Mouse (Mus musculus): ENCODE data around the gene Ocm. TPM values are rescaled to one million over a fixed set of nuclear protein-coding genes. Genes with fewer than 3 reads are reported as not detected.

Gene Ocm
- not detected for total RNA-seq (2021)
- long read RNA-seq, experiment 1, result 0 reads
- long read RNA-seq, experiment 2, result 0 reads

- DNase-seq, result no peak
- intact Hi-C loops (cut with DNase I), result no loop called here
Observed at GRCm38 (mm10) chr5:144026620-144027263, at the start of gene Ocm. Gene Ocm, minus strand, starts transcription at chr5:144026670.

- no peak for DNase-seq
- intact Hi-C loops (cut with DNase I), result no loop called here
Observed at GRCm38 (mm10) chr5:144071249-144071648, 44.8 kb upstream of the Ocm start.

- intact Hi-C loops (cut with DNase I), result no loop called here
- no peak for DNase-seq
Observed at GRCm38 (mm10) chr5:144070064-144070463, 43.6 kb upstream of the Ocm start.

GRCm38 (mm10) chr5:144066036-144066435 lies 39.6 kb upstream of the Ocm start:
- no peak for DNase-seq
- intact Hi-C loops (cut with DNase I), result no loop called here

GRCm38 (mm10) chr5:144064093-144064492 lies 37.6 kb upstream of the Ocm start:
- DNase-seq, result no peak
- intact Hi-C loops (cut with DNase I), result no loop called here

GRCm38 (mm10) chr5:144054340-144054739 lies 27.9 kb upstream of the Ocm start:
- intact Hi-C loops (cut with DNase I), result no loop called here
- no peak for DNase-seq

GRCm38 (mm10) chr5:144053450-144053849 lies 27.0 kb upstream of the Ocm start:
- no peak for DNase-seq
- intact Hi-C loops (cut with DNase I), result no loop called here

- intact Hi-C loops (cut with DNase I), result no loop called here
- no peak for DNase-seq
Observed at GRCm38 (mm10) chr5:144051268-144051667, 24.8 kb upstream of the Ocm start.

- DNase-seq, result no peak
- intact Hi-C loops (cut with DNase I), result no loop called here
Observed at GRCm38 (mm10) chr5:144049881-144050280, 23.4 kb upstream of the Ocm start.

GRCm38 (mm10) chr5:144047324-144047723 lies 20.9 kb upstream of the Ocm start:
- DNase-seq, result no peak

GRCm38 (mm10) chr5:144043166-144043565 lies 16.7 kb upstream of the Ocm start:
- intact Hi-C loops (cut with DNase I), result loop anchor here (5.0 kb wide), 1 partner anchor 169 kb away; no protein-coding TSS in a partner anchor
- DNase-seq, result no peak

More at GRCm38 (mm10) chr5:144047324-144047723, 20.9 kb upstream of the Ocm start:
- intact Hi-C loops (cut with DNase I), result no loop called here

GRCm38 (mm10) chr5:144040720-144041364 lies 14.4 kb upstream of the Ocm start:
- intact Hi-C loops (cut with DNase I), result loop anchor here (1.0 to 5.0 kb wide), 2 partner anchors 113 to 171 kb away; no protein-coding TSS in a partner anchor

GRCm38 (mm10) chr5:144039886-144040285 lies 13.4 kb upstream of the Ocm start:
- DNase-seq, result no peak

More at GRCm38 (mm10) chr5:144040720-144041364, 14.4 kb upstream of the Ocm start:
- DNase-seq, result peak; percentile 39 to 49

GRCm38 (mm10) chr5:144039156-144039675 lies 12.7 kb upstream of the Ocm start:
- intact Hi-C loops (cut with DNase I), result no loop called here
- no peak for DNase-seq

More at GRCm38 (mm10) chr5:144039886-144040285, 13.4 kb upstream of the Ocm start:
- intact Hi-C loops (cut with DNase I), result loop anchor here (1.0 to 5.0 kb wide), 2 partner anchors 114 to 172 kb away; no protein-coding TSS in a partner anchor

GRCm38 (mm10) chr5:144036952-144037351 lies 10.5 kb upstream of the Ocm start:
- intact Hi-C loops (cut with DNase I), result no loop called here
- DNase-seq, result no peak

GRCm38 (mm10) chr5:144034567-144034966 lies 8.1 kb upstream of the Ocm start:
- intact Hi-C loops (cut with DNase I), result no loop called here
- DNase-seq, result no peak

- no peak for DNase-seq
- intact Hi-C loops (cut with DNase I), result no loop called here
Observed at GRCm38 (mm10) chr5:144032491-144032890, 6.0 kb upstream of the Ocm start.

GRCm38 (mm10) chr5:144015845-144016244 lies 10.6 kb downstream of the Ocm start:
- DNase-seq, result no peak
- intact Hi-C loops (cut with DNase I), result no loop called here

- intact Hi-C loops (cut with DNase I), result no loop called here
- no peak for DNase-seq
Observed at GRCm38 (mm10) chr5:144015312-144015650, 11.2 kb downstream of the Ocm start.

GRCm38 (mm10) chr5:144014551-144015311 lies 11.7 kb downstream of the Ocm start, which contains the start of gene Ccz1:
Gene Ccz1, minus strand, starts transcription at chr5:144014877.
- peak; percentile 58 for DNase-seq
- intact Hi-C loops (cut with DNase I), result no loop called here

Data from gastrocnemius, postnatal 36 days (tissue).